12 mouse cellular contexts compared by ENCODE assay signal in genomic region chr7:124047382-124047781, GRCm38 (mm10).
"Had no signal": no experiment of that assay in that cellular context is flagged by ENCODE, and none has a peak within 500 bp of the region (broad histone marks: within the 10 kb centered on the region; RNA-seq: fewer than 3 reads in every experiment).

No protein-coding gene starts in this region.

- DNase-seq: lung, adult 2 months; lung, postnatal 14 days; lung, postnatal 36 days; midbrain, embryonic 14.5 days; retina, postnatal 1 day; right cerebral cortex, adult 18-20 months; right cerebral cortex, postnatal 25 days; right cerebral cortex, postnatal 4 days; spleen, adult 18-20 months; thymus, adult 18-20 months; thymus, postnatal 14 days; thymus, postnatal 36 days had no signal
